Mouse (Mus musculus): ENCODE results near the gene Rbmxl1.

- TF ChIP-seq CTCF (IDR thresholded peaks at IDR 0.05; ENCODE audit: borderline replicate concordance, insufficient read depth, low read length) (no peak), POLR2A (IDR thresholded peaks at IDR 0.05; ENCODE audit: low read depth, low read length) (no peak)
These were observed 34.9 kb upstream of the Rbmxl1 start for GRCm38 (mm10) chr8:78543621-78544020.
